Comparison of ENCODE assay signal across 20 mouse cellular contexts in the genomic region with DNA sequence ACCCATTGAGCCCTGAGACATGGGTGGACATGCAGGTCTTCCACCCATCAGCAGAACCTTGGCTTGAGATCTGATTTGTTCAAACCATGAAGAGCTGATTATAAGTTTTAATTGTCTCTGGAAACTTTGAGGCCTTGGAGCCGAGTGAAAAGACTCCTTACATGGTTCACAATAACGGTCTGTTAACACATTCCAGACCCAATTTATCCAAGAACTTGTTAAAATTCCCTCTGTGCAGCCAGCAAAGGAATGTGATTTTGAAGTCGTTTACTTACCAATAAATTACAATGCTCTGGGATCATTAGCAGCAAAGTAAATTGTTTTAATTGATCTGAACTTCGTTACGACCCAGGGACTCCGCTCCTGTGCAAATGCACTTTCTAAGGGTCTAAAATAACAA.
DNase-seq lines count a peak whose midpoint lies in the region; ATAC-seq and TF ChIP-seq lines count a peak whose summit lies in the region.
"Had no signal": no experiment of that assay in that cellular context is flagged by ENCODE, and none has a peak within 500 bp of the region (broad histone marks: within the 10 kb centered on the region; RNA-seq: fewer than 3 reads in every experiment).

No protein-coding gene starts in this region.

- peaks cover 14% of the 10 kb centered on the region for H3K4me1 ChIP-seq in forebrain, embryonic 13.5 days
- H3K4me1 ChIP-seq in forebrain, postnatal 0 days (ENCODE audit: insufficient read depth), result no peaks in the 10 kb centered on the region
- H3K4me1 ChIP-seq in limb, embryonic 12.5 days (replicated peaks), result peaks cover 15% of the 10 kb centered on the region
- H3K4me1 ChIP-seq: embryonic facial prominence, embryonic 15.5 days; forebrain, embryonic 15.5 days; heart, embryonic 12.5 days had no signal

- no peaks in the 10 kb centered on the region for H3K27me3 ChIP-seq in forebrain, embryonic 13.5 days
- H3K27me3 ChIP-seq in forebrain, postnatal 0 days (ENCODE audit: insufficient read depth, low read length), result no peaks in the 10 kb centered on the region
- 0 out of 2 replicates have a peak, but pooled peaks cover 3% of the 10 kb centered on the region for H3K27me3 ChIP-seq in limb, embryonic 12.5 days
- H3K27me3 ChIP-seq: embryonic facial prominence, embryonic 15.5 days; forebrain, embryonic 15.5 days; heart, embryonic 12.5 days had no signal

- H3K4me2 ChIP-seq in forebrain, embryonic 13.5 days, result no peak overlapping the region
- no peak overlapping the region for H3K4me2 ChIP-seq in forebrain, postnatal 0 days (ENCODE audit: low read depth)
- no peak overlapping the region for H3K4me2 ChIP-seq in limb, embryonic 12.5 days
- H3K4me2 ChIP-seq: embryonic facial prominence, embryonic 15.5 days; forebrain, embryonic 15.5 days; heart, embryonic 12.5 days had no signal

- ATAC-seq in forebrain, embryonic 13.5 days, result no peak
- ATAC-seq in forebrain, postnatal 0 days, result no peak
- ATAC-seq in limb, embryonic 12.5 days (ENCODE audit: insufficient number of reproducible peaks, insufficient read depth, low FRiP score, low TSS enrichment, low read depth), result no peak
- ATAC-seq: activated CD4-positive, CD25-positive, alpha-beta regulatory T cell, adult 4 months; forebrain, embryonic 15.5 days; hindbrain, embryonic 16.5 days; Patski had no signal

- H3K36me3 ChIP-seq in forebrain, embryonic 13.5 days (ENCODE audit: poor library complexity, severe bottlenecking), result no peaks in the 10 kb centered on the region
- H3K36me3 ChIP-seq in forebrain, postnatal 0 days (ENCODE audit: insufficient read depth), result no peaks in the 10 kb centered on the region
- no peaks in the 10 kb centered on the region for H3K36me3 ChIP-seq in limb, embryonic 12.5 days
- H3K36me3 ChIP-seq: embryonic facial prominence, embryonic 15.5 days; forebrain, embryonic 15.5 days; heart, embryonic 12.5 days had no signal

- H3K9me3 ChIP-seq in forebrain, embryonic 13.5 days (replicated peaks), result no peaks in the 10 kb centered on the region
- H3K9me3 ChIP-seq in forebrain, postnatal 0 days (ENCODE audit: low read length), result no peaks in the 10 kb centered on the region
- no peaks in the 10 kb centered on the region for H3K9me3 ChIP-seq in limb, embryonic 12.5 days
- H3K9me3 ChIP-seq: embryonic facial prominence, embryonic 15.5 days; forebrain, embryonic 15.5 days; heart, embryonic 12.5 days had no signal

- DNase-seq in forebrain, postnatal 0 days, result no peak
- peak; percentile 39 for DNase-seq in retina, postnatal 1 day
- DNase-seq in retina, embryonic 14.5 days (ENCODE audit: low spot score), result no peak
- DNase-seq in frontal cortex, postnatal 14 days (ENCODE audit: low spot score in 2 of 2), result no peak
- DNase-seq in cerebellum, adult 18-20 months, result no peak
- DNase-seq: adrenal gland, postnatal 14 days; cerebellum, adult 8-10 months; cerebellum, postnatal 14 days; embryo, embryonic 11 days; gastrocnemius, adult 2 months; gastrocnemius, postnatal 25 days had no signal

- no peak overlapping the region for H3K9ac ChIP-seq in forebrain, embryonic 13.5 days
- H3K9ac ChIP-seq in forebrain, postnatal 0 days, result no peak overlapping the region
- H3K9ac ChIP-seq in limb, embryonic 12.5 days (replicated peaks), result no peak overlapping the region
- H3K9ac ChIP-seq: embryonic facial prominence, embryonic 15.5 days; forebrain, embryonic 15.5 days; heart, embryonic 12.5 days had no signal

- no peak for TF ChIP-seq CTCF in forebrain, postnatal 0 days (IDR thresholded peaks at IDR 0.05; ENCODE audit: low read depth)

- no peak overlapping the region for H3K4me3 ChIP-seq in forebrain, embryonic 13.5 days
- H3K4me3 ChIP-seq in forebrain, postnatal 0 days (ENCODE audit: low read depth, low read length), result no peak overlapping the region
- no peak overlapping the region for H3K4me3 ChIP-seq in limb, embryonic 12.5 days (replicated peaks)
- H3K4me3 ChIP-seq: embryonic facial prominence, embryonic 15.5 days; erythroblast, embryonic 14.5 days; forebrain, embryonic 15.5 days; gastrocnemius, adult 2 months; heart, embryonic 12.5 days had no signal

- 0 out of 2 replicates have a peak overlapping the region, but pooled peaks have one; percentile 31 for H3K27ac ChIP-seq in forebrain, embryonic 13.5 days
- H3K27ac ChIP-seq in forebrain, postnatal 0 days (ENCODE audit: low read depth, low read length), result no peak overlapping the region
- H3K27ac ChIP-seq in limb, embryonic 12.5 days, result 0 out of 2 replicates have a peak overlapping the region, but pooled peaks have one; percentile 20
- H3K27ac ChIP-seq: embryonic facial prominence, embryonic 15.5 days; forebrain, embryonic 15.5 days; gastrocnemius, adult 2 months had no signal

- 24% methylated on average over 6 of the region's 6 CpGs for WGBS in forebrain, embryonic 13.5 days
- WGBS in forebrain, postnatal 0 days, result 22% methylated on average over 6 of the region's 6 CpGs
- 25% methylated on average over 6 of the region's 6 CpGs for WGBS in limb, embryonic 12.5 days
